Mouse (Mus musculus) urinary bladder, postnatal 4 days (tissue): ENCODE measurements around the gene Smarcad1.
"Not testable (repeated sequence)": the region's sequence is repeated elsewhere in the genome, so short reads cannot be mapped to it uniquely, and the experiment has no call there.

Experiments
- DNase-seq, 2 experiments: peaks; one replicate each; pipeline ENCODE4 v3.0.0; 2021 to 2022; ENCODE audit warnings: low spot score in 2 of 2

The Smarcad1 gene

GRCm38 (mm10) chr6:65042491-65043171, at the start of gene Smarcad1:
TSS of gene Smarcad1 (plus strand) at chr6:65042583.
- peak; percentile 87 to 88 for DNase-seq

- DNase-seq, result no peak
These were observed 45.5 kb upstream of the Smarcad1 start for GRCm38 (mm10) chr6:64996824-64997421.

- no peak for DNase-seq
These were observed 44.6 kb upstream of the Smarcad1 start for GRCm38 (mm10) chr6:64997805-64998204.

- DNase-seq, result peak in 1 of 2 experiments; percentile 61
These were observed 41.6 kb upstream of the Smarcad1 start for GRCm38 (mm10) chr6:65000757-65001156.

GRCm38 (mm10) chr6:65002196-65002595, 40.2 kb upstream of the Smarcad1 start:
- no peak for DNase-seq

GRCm38 (mm10) chr6:65008836-65009235, 33.5 kb upstream of the Smarcad1 start:
- no peak for DNase-seq

GRCm38 (mm10) chr6:65011444-65011990, 30.9 kb upstream of the Smarcad1 start:
- no peak for DNase-seq

GRCm38 (mm10) chr6:65012142-65012541, 30.2 kb upstream of the Smarcad1 start:
- DNase-seq, result no peak

GRCm38 (mm10) chr6:65017566-65017965, 24.8 kb upstream of the Smarcad1 start:
- DNase-seq, result no peak

GRCm38 (mm10) chr6:65018966-65019365, 23.4 kb upstream of the Smarcad1 start:
- not testable (repeated sequence) for DNase-seq

- no peak for DNase-seq
These were observed 20.5 kb upstream of the Smarcad1 start for GRCm38 (mm10) chr6:65021883-65022282.

- DNase-seq, result no peak
These were observed 19.3 kb upstream of the Smarcad1 start for GRCm38 (mm10) chr6:65023053-65023452.

GRCm38 (mm10) chr6:65024668-65025067, 17.7 kb upstream of the Smarcad1 start:
- no peak for DNase-seq

- DNase-seq, result no peak
These were observed 17.3 kb upstream of the Smarcad1 start for GRCm38 (mm10) chr6:65025130-65025529.

GRCm38 (mm10) chr6:65034661-65035060, 7.7 kb upstream of the Smarcad1 start:
- DNase-seq, result no peak

- DNase-seq, result no peak
These were observed 6.9 kb upstream of the Smarcad1 start for GRCm38 (mm10) chr6:65035469-65035868.

- no peak for DNase-seq
These were observed 451 bp upstream of the Smarcad1 start for GRCm38 (mm10) chr6:65041932-65042331.

- DNase-seq, result no peak
These were observed 858 bp downstream of the Smarcad1 start for GRCm38 (mm10) chr6:65043241-65043640.

GRCm38 (mm10) chr6:65049100-65049499, 6.7 kb downstream of the Smarcad1 start:
- no peak for DNase-seq

GRCm38 (mm10) chr6:65056620-65057019, 14.2 kb downstream of the Smarcad1 start:
- DNase-seq, result no peak

GRCm38 (mm10) chr6:65057137-65057536, 14.8 kb downstream of the Smarcad1 start:
- DNase-seq, result not testable (repeated sequence)

- DNase-seq, result no peak
These were observed 18.7 kb downstream of the Smarcad1 start for GRCm38 (mm10) chr6:65061049-65061448.

- DNase-seq, result no peak
These were observed 32.8 kb downstream of the Smarcad1 start for GRCm38 (mm10) chr6:65075201-65075600.
